In genomic region chr8:110217681-110218131, GRCm38 (mm10) we compare ENCODE assay signal across 8 mouse cellular contexts. TPM values are rescaled to one million over a fixed set of nuclear protein-coding genes. Genes with fewer than 3 reads are reported as not detected.
A peak's percentile ranks its signal among the peaks of the same experiment; 100 is the strongest.
DNase-seq lines count a peak whose midpoint lies in the region; ATAC-seq and TF ChIP-seq lines count a peak whose summit lies in the region.

No protein-coding gene starts in this region.

- peak; percentile 99 for ATAC-seq in activated CD4-positive, CD25-positive, alpha-beta regulatory T cell, adult 4 months

- peaks cover 34% of the 10 kb centered on the region for H3K36me3 ChIP-seq in megakaryocyte, embryonic 14.5 days (replicated peaks; ENCODE audit: low read length)

- H3K27me3 ChIP-seq in megakaryocyte, embryonic 14.5 days (replicated peaks): peaks cover 4% of the 10 kb centered on the region

- peaks cover 5% of the 10 kb centered on the region; the same call in 1 of the 2 replicates for H3K4me1 ChIP-seq in cortical plate, adult 2 months (ENCODE audit: control insufficient read depth, insufficient read depth, low read length)
- peaks cover 17% of the 10 kb centered on the region for H3K4me1 ChIP-seq in megakaryocyte, embryonic 14.5 days

- no peak overlapping the region for H3K27ac ChIP-seq in cortical plate, adult 2 months (ENCODE audit: insufficient read depth, low read length)

- peak; percentile 40; the same call in 1 of the 2 replicates for TF ChIP-seq POLR2A in cortical plate, adult 2 months (IDR thresholded peaks at IDR 0.05; ENCODE audit: extremely low read depth, insufficient read depth, low read length)

- peaks cover 21% of the 10 kb centered on the region for H3K9me3 ChIP-seq in megakaryocyte, embryonic 14.5 days

- no peak for TF ChIP-seq CTCF in cortical plate, adult 2 months (IDR thresholded peaks at IDR 0.05; ENCODE audit: extremely low read depth, insufficient read depth, low read length)

- H3K4me3 ChIP-seq in cortical plate, adult 2 months (ENCODE audit: insufficient read depth, low read length): peak overlapping the region; percentile 43
- H3K4me3 ChIP-seq in megakaryocyte, embryonic 14.5 days (replicated peaks): peak overlapping the region; percentile 95

- peak; percentile 98 to 100 for DNase-seq in gastrocnemius, adult 8-10 months (ENCODE audit: low spot score in 2 of 2)
- DNase-seq in hindlimb bud, embryonic 11.5 days (ENCODE audit: extremely low spot score, low read depth, low spot score): peak; percentile 89
- DNase-seq in left cerebral cortex, adult 8-10 months (ENCODE audit: low spot score in 2 of 2): peak; percentile 96 to 100
- DNase-seq in right cerebral cortex, postnatal 10 days (ENCODE audit: low spot score in 2 of 2): peak; percentile 100
- peak; percentile 100 for DNase-seq in urinary bladder, postnatal 25 days (ENCODE audit: low spot score)

RNA-seq across cellular contexts. Expression of gene Cmtr2, which starts 2.2 kb away (rescaled TPM):
- 1 to 10 TPM; 6.3 to 6.9 TPM for polyA plus RNA-seq in activated CD4-positive, CD25-positive, alpha-beta regulatory T cell, adult 4 months (2017; shearing (Covaris generic))
- polyA plus RNA-seq in cortical plate, adult 2 months (2012; rRNA removed): 4.0 and 4.2 TPM in 2 replicates
- 1 to 10 TPM; 2.6 to 4.4 (median 3.4) TPM for total RNA-seq in gastrocnemius, adult 8-10 months (2022)
- total RNA-seq in left cerebral cortex, adult 8-10 months (2022): 1 to 10 TPM; 4.7 to 7.3 (median 5.8) TPM
- polyA plus RNA-seq in megakaryocyte, embryonic 14.5 days (2012; ENCODE audit: insufficient read depth, low replicate concordance): 0.47 TPM in 1 of 2 replicates, not detected in the other

RNA-seq across cellular contexts. Expression of gene Hydin, which starts 49.1 kb away (rescaled TPM):
- polyA plus RNA-seq in activated CD4-positive, CD25-positive, alpha-beta regulatory T cell, adult 4 months (2017; shearing (Covaris generic)): under 1 TPM in 1 of 2 experiments, not detected in 1; 0.44 TPM
- 0.17 and 0.23 TPM in 2 replicates for polyA plus RNA-seq in cortical plate, adult 2 months (2012; rRNA removed)
- under 1 TPM in 3 of 4 experiments, not detected in 1; 0.02 TPM for total RNA-seq in gastrocnemius, adult 8-10 months (2022)
- under 1 TPM; 0.54 to 0.80 (median 0.70) TPM for total RNA-seq in left cerebral cortex, adult 8-10 months (2022)
- not detected in 2 replicates for polyA plus RNA-seq in megakaryocyte, embryonic 14.5 days (2012; ENCODE audit: insufficient read depth, low replicate concordance)

RNA-seq across cellular contexts. Expression of gene Calb2, which starts 49.7 kb away (rescaled TPM):
- not detected for polyA plus RNA-seq in activated CD4-positive, CD25-positive, alpha-beta regulatory T cell, adult 4 months (2017; shearing (Covaris generic))
- 14.4 and 15.3 TPM in 2 replicates for polyA plus RNA-seq in cortical plate, adult 2 months (2012; rRNA removed)
- not detected for total RNA-seq in gastrocnemius, adult 8-10 months (2022)
- 10 to 100 TPM; 21.7 to 31.6 (median 27.2) TPM for total RNA-seq in left cerebral cortex, adult 8-10 months (2022)
- polyA plus RNA-seq in megakaryocyte, embryonic 14.5 days (2012; ENCODE audit: insufficient read depth, low replicate concordance): not detected in 2 replicates

Comparison
In these comparisons a context has a peak if more than half of its experiments do, and no peak if none do; other contexts are left out.
1. RNA of gene Calb2, which starts 49.7 kb away (polyA plus RNA-seq): 14.4 to 15.3 TPM in cortical plate, adult 2 months; not detected in activated CD4-positive, CD25-positive, alpha-beta regulatory T cell, adult 4 months and not detected in megakaryocyte, embryonic 14.5 days; every median in the first group is over 10 times any median in the second.
2. Peak in every context shown above with its lines, with median percentiles within 50 percentile points of each other: DNase-seq.